Mouse (Mus musculus) lung, postnatal 0 days (tissue): ENCODE measurements at regions not wholly inside any gene's neighbourhood (a gene's known extent, or its start where the extent isn't known, plus 50 kb on each side); places are given as distances from the start of the nearest gene placed in this dataset.

Experiments
- CTCF ChIP-seq: IDR thresholded peaks from 2 replicates; pipeline ENCODE4 v1.5.1; 2016; ENCODE audit warnings: antibody characterized with exemption, mild to moderate bottlenecking
- EP300 ChIP-seq: IDR thresholded peaks from 2 replicates; pipeline ENCODE4 v1.6.1; 2016; ENCODE audit warnings: antibody characterized with exemption, mild to moderate bottlenecking, control low read depth

DNA sequence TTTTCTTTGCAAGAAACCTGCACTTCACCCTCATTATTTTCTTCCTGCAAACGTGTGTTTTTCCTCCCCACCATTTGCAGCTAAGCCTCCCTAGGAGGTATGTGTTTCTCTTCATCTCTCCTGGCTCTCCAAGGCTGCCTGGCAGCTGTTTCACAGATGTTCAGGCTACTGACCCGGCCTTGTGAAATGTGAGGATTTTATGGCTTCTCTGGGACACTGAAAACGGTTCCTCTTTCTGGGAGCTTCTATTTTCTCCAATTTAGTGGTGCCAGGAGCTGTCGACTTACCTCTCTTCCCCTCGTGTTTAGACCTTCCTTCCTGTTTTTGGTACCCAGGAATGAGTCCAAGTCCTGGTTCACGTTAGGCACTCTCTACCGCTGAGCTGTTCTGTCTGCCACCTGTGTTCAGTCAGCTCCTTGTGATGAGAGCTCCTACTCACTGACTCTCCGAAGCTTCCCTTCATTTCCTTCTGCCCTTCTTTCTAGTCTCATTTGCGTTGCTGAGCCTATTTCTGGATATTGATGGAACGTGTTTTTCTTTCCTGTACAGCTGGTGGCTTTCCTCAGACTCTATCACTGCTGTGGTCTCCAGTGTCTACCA is 96.4 kb downstream of the Ppp4r2 start:
- TF ChIP-seq CTCF (no peak), EP300 (no peak)
